Mouse (Mus musculus): ENCODE measurements around the gene Obscn.

GRCm38 (mm10) chr11:58995061-58995806, 141.0 kb downstream of the Obscn start:
- TF ChIP-seq CTCF (IDR thresholded peaks at IDR 0.05; ENCODE audit: low read depth) = no peak
- no peak for TF ChIP-seq EP300 (optimal IDR thresholded peaks at IDR 0.05)
